Mouse (Mus musculus): ENCODE measurements at regions not wholly inside any gene's neighbourhood (a gene's known extent, or its start where the extent isn't known, plus 50 kb on each side); places are given as distances from the start of the nearest gene placed in this dataset.

GRCm38 (mm10) chr10:91593378-91593777 lies 412.3 kb upstream of the Tmpo start:
- in situ Hi-C loops (cut with MboI; ENCODE audit: low pct_unique_long_range_greater_than_20kb in 1 of 2, low sequenced_read_pairs in 2 of 2, unreplicated experiment in 1 of 2): no loop called here

GRCm38 (mm10) chr10:91591845-91592244 lies 410.7 kb upstream of the Tmpo start:
- in situ Hi-C loops (cut with MboI; ENCODE audit: low pct_unique_long_range_greater_than_20kb in 1 of 2, low sequenced_read_pairs in 2 of 2, unreplicated experiment in 1 of 2): no loop called here

GRCm38 (mm10) chr10:91591398-91591811 lies 410.3 kb upstream of the Tmpo start:
- in situ Hi-C loops (cut with MboI; ENCODE audit: low pct_unique_long_range_greater_than_20kb in 1 of 2, low sequenced_read_pairs in 2 of 2, unreplicated experiment in 1 of 2): no loop called here

GRCm38 (mm10) chr10:91583204-91583603 lies 402.1 kb upstream of the Tmpo start:
- in situ Hi-C loops (cut with MboI; ENCODE audit: low pct_unique_long_range_greater_than_20kb in 1 of 2, low sequenced_read_pairs in 2 of 2, unreplicated experiment in 1 of 2): no loop called here

GRCm38 (mm10) chr10:91580959-91581358 lies 399.8 kb upstream of the Tmpo start:
- in situ Hi-C loops (cut with MboI; ENCODE audit: low pct_unique_long_range_greater_than_20kb in 1 of 2, low sequenced_read_pairs in 2 of 2, unreplicated experiment in 1 of 2): no loop called here

GRCm38 (mm10) chr10:91575323-91576064 lies 394.4 kb upstream of the Tmpo start:
- in situ Hi-C loops (cut with MboI; ENCODE audit: low pct_unique_long_range_greater_than_20kb in 1 of 2, low sequenced_read_pairs in 2 of 2, unreplicated experiment in 1 of 2): no loop called here

- in situ Hi-C loops (cut with MboI; ENCODE audit: low pct_unique_long_range_greater_than_20kb in 1 of 2, low sequenced_read_pairs in 2 of 2, unreplicated experiment in 1 of 2): no loop called here
Measured at GRCm38 (mm10) chr10:91572796-91573195, 391.7 kb upstream of the Tmpo start.

GRCm38 (mm10) chr10:91569046-91569445 lies 387.9 kb upstream of the Tmpo start:
- in situ Hi-C loops (cut with MboI; ENCODE audit: low pct_unique_long_range_greater_than_20kb in 1 of 2, low sequenced_read_pairs in 2 of 2, unreplicated experiment in 1 of 2): no loop called here

- in situ Hi-C loops (cut with MboI; ENCODE audit: low pct_unique_long_range_greater_than_20kb in 1 of 2, low sequenced_read_pairs in 2 of 2, unreplicated experiment in 1 of 2): no loop called here
Measured at GRCm38 (mm10) chr10:91566116-91566774, 385.1 kb upstream of the Tmpo start.

- in situ Hi-C loops (cut with MboI; ENCODE audit: low pct_unique_long_range_greater_than_20kb in 1 of 2, low sequenced_read_pairs in 2 of 2, unreplicated experiment in 1 of 2): no loop called here
Measured at GRCm38 (mm10) chr10:91559307-91559706, 378.2 kb upstream of the Tmpo start.

GRCm38 (mm10) chr10:91548071-91548470 lies 367.0 kb upstream of the Tmpo start:
- in situ Hi-C loops (cut with MboI; ENCODE audit: low pct_unique_long_range_greater_than_20kb in 1 of 2, low sequenced_read_pairs in 2 of 2, unreplicated experiment in 1 of 2): loop anchor here in 1 of 2 experiments (25.0 kb wide), 1 partner anchor 186 kb away; no protein-coding TSS in a partner anchor

- in situ Hi-C loops (cut with MboI; ENCODE audit: low pct_unique_long_range_greater_than_20kb in 1 of 2, low sequenced_read_pairs in 2 of 2, unreplicated experiment in 1 of 2): loop anchor here in 1 of 2 experiments (25.0 kb wide), 1 partner anchor 184 kb away; no protein-coding TSS in a partner anchor
Measured at GRCm38 (mm10) chr10:91546140-91546539, 365.0 kb upstream of the Tmpo start.

- in situ Hi-C loops (cut with MboI; ENCODE audit: low pct_unique_long_range_greater_than_20kb in 1 of 2, low sequenced_read_pairs in 2 of 2, unreplicated experiment in 1 of 2): loop anchor here in 1 of 2 experiments (25.0 kb wide), 1 partner anchor 183 kb away; no protein-coding TSS in a partner anchor
Measured at GRCm38 (mm10) chr10:91545421-91545820, 364.3 kb upstream of the Tmpo start.

- in situ Hi-C loops (cut with MboI; ENCODE audit: low pct_unique_long_range_greater_than_20kb in 1 of 2, low sequenced_read_pairs in 2 of 2, unreplicated experiment in 1 of 2): loop anchor here in 1 of 2 experiments (25.0 kb wide), 1 partner anchor 181 kb away; no protein-coding TSS in a partner anchor
Measured at GRCm38 (mm10) chr10:91543167-91543918, 362.2 kb upstream of the Tmpo start.

- in situ Hi-C loops (cut with MboI; ENCODE audit: low pct_unique_long_range_greater_than_20kb in 1 of 2, low sequenced_read_pairs in 2 of 2, unreplicated experiment in 1 of 2): loop anchor here in 1 of 2 experiments (25.0 kb wide), 1 partner anchor 180 kb away; no protein-coding TSS in a partner anchor
Measured at GRCm38 (mm10) chr10:91542201-91542604, 361.1 kb upstream of the Tmpo start.

GRCm38 (mm10) chr10:91537241-91537640 lies 356.1 kb upstream of the Tmpo start:
- in situ Hi-C loops (cut with MboI; ENCODE audit: low pct_unique_long_range_greater_than_20kb in 1 of 2, low sequenced_read_pairs in 2 of 2, unreplicated experiment in 1 of 2): loop anchor here in 1 of 2 experiments (25.0 kb wide), 1 partner anchor 175 kb away; no protein-coding TSS in a partner anchor

GRCm38 (mm10) chr10:91535392-91535791 lies 354.3 kb upstream of the Tmpo start:
- in situ Hi-C loops (cut with MboI; ENCODE audit: low pct_unique_long_range_greater_than_20kb in 1 of 2, low sequenced_read_pairs in 2 of 2, unreplicated experiment in 1 of 2): loop anchor here in 1 of 2 experiments (25.0 kb wide), 1 partner anchor 173 kb away; no protein-coding TSS in a partner anchor

GRCm38 (mm10) chr10:91528305-91528704 lies 347.2 kb upstream of the Tmpo start:
- in situ Hi-C loops (cut with MboI; ENCODE audit: low pct_unique_long_range_greater_than_20kb in 1 of 2, low sequenced_read_pairs in 2 of 2, unreplicated experiment in 1 of 2): loop anchor here (10.0 to 25.0 kb wide), 3 partner anchors 166 to 234 kb away; no protein-coding TSS in a partner anchor

Measured in mouse embryonic stem cell (cell line).